Mouse (Mus musculus) lung, adult 18-20 months (tissue): ENCODE measurements at regions not wholly inside any gene's neighbourhood (a gene's known extent, or its start where the extent isn't known, plus 50 kb on each side); places are given as distances from the start of the nearest gene placed in this dataset.

Experiments
- DNase-seq, 2 experiments: peaks; one replicate each; pipeline ENCODE4 v3.0.0; 2022; ENCODE audit warnings: mixed read lengths in 2 of 2

GRCm38 (mm10) chr17:68916531-68916930, 90.1 kb downstream of the Tmem200c start:
- DNase-seq = no peak

DNA sequence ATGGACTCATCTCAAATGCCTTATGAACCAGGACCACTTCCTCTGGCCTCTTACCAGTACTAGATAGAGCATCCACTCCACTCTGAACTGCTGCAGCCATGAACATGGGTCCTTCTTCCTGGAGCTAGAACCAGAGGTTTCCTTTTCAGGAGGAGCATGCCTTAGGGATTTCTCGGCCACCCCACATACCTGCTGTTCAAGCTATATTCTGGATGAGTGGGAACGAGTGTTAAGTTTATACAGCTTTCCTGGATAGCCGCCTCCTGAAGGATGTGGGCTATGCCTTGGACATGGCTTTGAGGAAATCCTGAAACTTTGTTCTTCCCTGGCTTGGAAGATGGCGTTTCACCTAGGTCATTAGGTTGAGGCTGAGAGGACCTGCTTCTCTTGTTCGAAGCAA, 91.8 kb downstream of the Tmem200c start:
- no peak for DNase-seq

DNA sequence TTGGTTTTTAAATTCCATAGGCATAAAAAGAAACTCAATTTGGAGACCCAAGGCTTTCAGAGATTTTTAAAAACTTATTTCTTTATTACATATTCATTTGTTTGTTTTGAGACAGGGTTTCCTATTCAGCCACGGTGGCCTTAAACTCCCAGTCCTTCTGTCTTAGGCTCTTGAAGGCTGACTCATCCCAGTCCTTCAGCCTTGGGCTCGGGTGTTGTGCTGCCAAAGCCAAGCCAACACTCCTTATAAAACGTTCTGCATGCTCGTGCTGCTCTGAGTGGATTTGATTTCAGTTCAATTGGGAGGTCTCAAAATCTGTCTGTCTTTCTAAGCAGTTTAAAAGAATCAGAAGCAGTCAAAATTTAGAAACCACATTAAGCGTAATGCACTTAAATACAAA, 96.8 kb downstream of the Tmem200c start:
- no peak for DNase-seq

DNA sequence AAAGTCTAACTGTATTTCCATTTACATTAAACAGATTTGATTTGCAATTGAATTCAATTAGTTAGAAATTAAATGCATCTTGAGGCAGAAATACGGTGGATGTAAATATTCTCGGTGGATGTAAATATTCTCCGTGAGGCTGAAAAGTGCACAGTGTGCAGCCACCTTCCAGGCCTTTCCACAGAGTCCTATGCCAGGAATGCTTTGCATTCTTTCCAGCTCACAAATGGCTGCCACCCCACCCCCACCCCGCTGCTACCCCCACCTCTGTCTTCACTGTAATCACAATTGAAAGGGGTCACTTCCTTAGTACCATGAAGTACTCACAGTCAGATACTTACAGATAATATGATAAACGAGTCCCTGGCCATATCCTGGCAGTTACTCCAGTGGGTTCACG, 101.0 kb downstream of the Tmem200c start:
- DNase-seq = no peak

- no peak for DNase-seq
Measured at GRCm38 (mm10) chr17:68928691-68929090, 102.3 kb downstream of the Tmem200c start.

DNA sequence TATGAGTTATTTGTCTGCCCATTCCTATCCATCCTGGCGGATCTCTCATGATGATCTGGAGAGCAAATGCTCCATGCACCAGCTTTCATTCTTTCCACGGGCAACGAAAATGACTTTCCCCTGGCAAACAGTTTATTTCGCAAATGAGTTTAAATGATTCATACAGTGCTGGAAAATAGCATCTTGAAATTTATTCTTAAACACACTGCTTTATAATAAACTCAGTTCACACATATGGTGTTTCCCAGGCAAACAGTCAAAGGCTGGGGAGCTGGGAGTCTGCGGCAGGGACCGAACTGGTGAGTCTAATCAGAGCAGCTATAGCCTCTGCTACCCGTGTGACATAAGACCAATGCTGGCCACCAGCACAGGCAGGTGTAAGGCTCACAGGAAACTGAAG, 106.8 kb downstream of the Tmem200c start:
- DNase-seq = no peak

DNA sequence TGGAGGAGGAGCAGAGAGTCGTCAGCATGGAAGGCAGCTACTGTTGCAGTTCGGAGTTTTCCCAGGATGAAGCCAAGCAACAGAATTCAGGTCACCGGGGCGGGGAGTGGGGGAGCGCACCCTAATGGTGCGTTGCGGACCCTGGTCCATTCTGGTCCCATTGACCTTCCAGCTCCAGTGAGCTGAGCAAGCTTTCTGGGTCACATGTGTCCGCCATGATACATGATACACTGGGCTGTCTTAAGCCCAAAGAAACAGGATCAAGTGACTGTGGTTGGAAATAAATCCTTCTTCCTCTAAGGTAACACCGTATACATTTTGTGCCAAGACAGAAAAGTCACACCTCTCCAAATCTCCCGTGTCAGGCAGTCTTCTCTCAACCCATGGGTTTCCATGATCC, 107.6 kb downstream of the Tmem200c start:
- DNase-seq = no peak

GRCm38 (mm10) chr17:68936016-68936415, 109.6 kb downstream of the Tmem200c start:
- no peak for DNase-seq

DNA sequence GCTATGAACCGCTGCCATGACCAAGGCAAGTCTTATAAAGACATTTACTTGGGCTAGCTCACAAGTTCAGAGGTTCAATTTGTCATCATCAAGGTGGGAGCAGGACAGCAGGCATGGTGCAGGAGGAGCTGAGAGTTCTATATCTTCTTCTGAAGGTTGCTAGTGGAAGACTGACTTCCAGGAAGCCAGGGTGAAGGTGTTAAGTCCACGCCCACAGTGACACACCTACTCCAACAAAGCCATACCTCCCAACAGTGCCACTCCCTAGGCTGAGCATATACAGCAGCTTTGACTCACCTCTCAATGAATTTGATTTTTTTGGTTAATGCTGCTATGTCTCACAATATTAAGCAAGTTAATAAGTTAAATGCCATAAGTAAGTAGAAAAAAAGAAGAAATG, 119.2 kb upstream of the Epb41l3 start:
- no peak for DNase-seq

DNA sequence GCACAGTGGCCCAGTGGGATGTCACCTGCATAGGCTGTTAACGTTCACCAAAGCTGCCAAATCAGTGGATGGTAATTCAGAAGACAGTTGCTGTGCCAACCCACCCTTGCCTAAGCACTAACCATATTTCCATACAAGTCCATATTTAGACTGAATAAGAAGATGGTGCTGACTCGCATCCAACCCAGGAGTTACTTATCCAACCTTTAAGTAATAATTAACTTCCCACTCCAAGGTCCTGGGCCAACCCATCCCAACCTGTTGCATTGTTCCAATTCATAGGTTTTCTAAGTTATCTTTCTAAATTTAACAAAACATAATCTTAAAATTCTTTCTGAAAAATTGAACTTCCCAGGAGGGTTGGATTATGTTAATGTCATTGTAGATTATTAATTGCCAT, 114.3 kb upstream of the Epb41l3 start:
- DNase-seq = no peak

GRCm38 (mm10) chr17:68975606-68976005, 99.9 kb upstream of the Epb41l3 start:
- DNase-seq = no peak

GRCm38 (mm10) chr17:68978151-68978550, 97.3 kb upstream of the Epb41l3 start:
- DNase-seq = peak in 1 of 2 experiments; percentile 4

- DNase-seq = no peak
Measured at GRCm38 (mm10) chr17:68981120-68981519, 94.4 kb upstream of the Epb41l3 start.

DNA sequence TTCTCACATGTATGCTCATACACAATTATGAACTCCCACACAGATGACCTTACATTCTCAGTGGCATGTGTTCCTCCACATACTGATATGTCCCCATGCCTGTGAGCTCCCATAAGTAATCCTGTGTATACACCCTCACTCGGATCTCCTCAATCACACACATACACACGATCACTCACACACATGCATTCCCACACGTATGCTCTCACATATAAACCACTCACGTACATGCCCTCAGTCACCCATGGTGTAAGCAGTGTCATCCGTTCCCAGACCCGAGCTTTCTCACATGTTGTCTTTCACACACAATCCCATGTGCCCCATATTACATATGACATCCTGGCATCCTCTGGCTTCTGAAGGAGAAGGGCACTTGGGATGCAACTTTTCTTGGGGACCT, 93.4 kb upstream of the Epb41l3 start:
- DNase-seq = no peak

- no peak for DNase-seq
Measured at GRCm38 (mm10) chr17:68999913-69000312, 75.6 kb upstream of the Epb41l3 start.

DNA sequence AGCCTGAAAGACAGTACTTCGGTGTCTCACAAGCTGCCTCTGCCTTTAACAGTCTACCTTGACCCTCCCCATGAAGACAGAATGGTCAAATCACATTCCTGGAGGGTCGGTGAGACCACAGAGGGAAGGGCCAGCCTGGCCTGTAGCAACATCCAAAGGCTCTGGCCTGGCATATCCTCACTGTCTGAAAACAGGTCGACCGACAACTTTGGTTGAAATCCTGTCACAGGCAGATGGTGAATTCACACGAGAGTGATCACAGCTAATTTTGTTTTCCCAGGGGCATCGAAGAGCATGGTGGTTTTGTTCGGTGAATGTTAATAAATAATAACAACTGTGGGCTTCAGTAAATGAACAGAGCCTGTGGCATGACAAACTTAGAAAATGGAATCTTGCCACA, 71.4 kb upstream of the Epb41l3 start:
- DNase-seq = no peak

DNA sequence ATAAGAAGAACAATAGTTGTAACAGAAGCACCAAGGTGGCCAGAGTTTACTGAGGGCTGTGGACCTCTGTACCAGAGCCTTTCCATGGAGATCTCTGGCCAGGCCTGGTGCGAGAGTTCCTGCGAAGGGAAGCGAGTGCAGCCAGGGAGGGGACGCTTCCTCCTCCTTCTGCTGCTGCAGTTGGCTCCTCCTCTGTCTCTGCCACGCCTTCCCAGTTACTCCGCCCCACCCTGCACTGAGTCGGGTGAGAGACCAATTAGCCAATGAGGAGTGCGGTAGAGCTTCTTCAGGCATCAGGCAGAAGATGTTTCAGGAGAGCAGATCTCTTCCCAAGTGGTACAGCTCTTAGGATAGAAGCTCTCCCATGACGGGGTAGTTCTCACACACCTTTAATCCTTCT, 69.2 kb upstream of the Epb41l3 start:
- DNase-seq = peak in 1 of 2 experiments; percentile 2
